Mouse (Mus musculus) natural killer cell, adult 2 months (primary cell): ENCODE results near the gene 4930507D05Rik.
"Not testable (repeated sequence)": the region's sequence is repeated elsewhere in the genome, so short reads cannot be mapped to it uniquely, and the experiment has no call there.

Source experiments
- DNase-seq, 2 experiments: peaks; one replicate each; pipeline ENCODE4 v3.0.0; 2022; ENCODE audit warnings: low spot score in 2 of 2

The 4930507D05Rik gene

GRCm38 (mm10) chr10:62449364-62450279 lies at the start of gene 4930507D05Rik, which contains the start of gene Supv3l1:
Gene 4930507D05Rik (plus strand): TSS chr10:62449489.
Gene Supv3l1 (minus strand): TSS chr10:62449738.
- peak; percentile 89 to 93 for DNase-seq

GRCm38 (mm10) chr10:62401641-62402111 lies 47.6 kb upstream of the 4930507D05Rik start:
- no peak for DNase-seq

- DNase-seq: no peak
Observed at GRCm38 (mm10) chr10:62404901-62405300, 44.4 kb upstream of the 4930507D05Rik start.

GRCm38 (mm10) chr10:62410943-62411342 lies 38.3 kb upstream of the 4930507D05Rik start:
- DNase-seq: peak; percentile 7 to 45

GRCm38 (mm10) chr10:62411431-62412410 lies 37.6 kb upstream of the 4930507D05Rik start:
- no peak for DNase-seq

- no peak for DNase-seq
Observed at GRCm38 (mm10) chr10:62412906-62413605, 36.2 kb upstream of the 4930507D05Rik start.

- no peak for DNase-seq
Observed at GRCm38 (mm10) chr10:62413606-62413982, 35.7 kb upstream of the 4930507D05Rik start.

GRCm38 (mm10) chr10:62418831-62419356 lies 30.4 kb upstream of the 4930507D05Rik start:
- no peak for DNase-seq

- DNase-seq: no peak
Observed at GRCm38 (mm10) chr10:62419422-62419821, 29.9 kb upstream of the 4930507D05Rik start.

- DNase-seq: no peak
Observed at GRCm38 (mm10) chr10:62420399-62420798, 28.9 kb upstream of the 4930507D05Rik start.

- no peak for DNase-seq
Observed at GRCm38 (mm10) chr10:62421127-62421526, 28.2 kb upstream of the 4930507D05Rik start.

GRCm38 (mm10) chr10:62422255-62422654 lies 27.0 kb upstream of the 4930507D05Rik start, which contains the start of gene Hkdc1:
Gene Hkdc1 (minus strand): TSS chr10:62422491.
- no peak for DNase-seq

- DNase-seq: no peak
Observed at GRCm38 (mm10) chr10:62425081-62425871, 24.0 kb upstream of the 4930507D05Rik start.

- no peak for DNase-seq
Observed at GRCm38 (mm10) chr10:62430427-62430826, 18.9 kb upstream of the 4930507D05Rik start.

- DNase-seq: no peak
Observed at GRCm38 (mm10) chr10:62450280-62450640, 971 bp downstream of the 4930507D05Rik start.

- DNase-seq: not testable (repeated sequence)
Observed at GRCm38 (mm10) chr10:62452001-62452400, 2.7 kb downstream of the 4930507D05Rik start.

GRCm38 (mm10) chr10:62461321-62461720 lies 12.0 kb downstream of the 4930507D05Rik start:
- no peak for DNase-seq

GRCm38 (mm10) chr10:62469736-62470135 lies 20.4 kb downstream of the 4930507D05Rik start:
- DNase-seq: no peak

GRCm38 (mm10) chr10:62471105-62471504 lies 21.8 kb downstream of the 4930507D05Rik start:
- DNase-seq: no peak

GRCm38 (mm10) chr10:62474944-62475343 lies 25.7 kb downstream of the 4930507D05Rik start:
- DNase-seq: no peak
